Mouse (Mus musculus): Measurements from ENCODE around the gene Prdm5. TPM values are rescaled to one million over a fixed set of nuclear protein-coding genes. Genes with fewer than 3 reads are reported as not detected.

Gene Prdm5
- polyA plus RNA-seq, 1 experiment, result 0.13 TPM

- H3K36me3 ChIP-seq (ENCODE audit: control insufficient read depth, insufficient read depth, low read length), result no peaks in the 10 kb centered on the region
- no peak overlapping the region for H3K4me3 ChIP-seq (ENCODE audit: low read depth, low read length)
- H3K4me1 ChIP-seq (ENCODE audit: control insufficient read depth, insufficient read depth, insufficient read length, low read length), result no peaks in the 10 kb centered on the region
- no peak overlapping the region for H3K27ac ChIP-seq (ENCODE audit: insufficient read depth, low read depth, low read length)
- H3K27me3 ChIP-seq (ENCODE audit: control insufficient read depth, insufficient read depth, low read length), result no peaks in the 10 kb centered on the region
- TF ChIP-seq POLR2A (IDR thresholded peaks at IDR 0.05; ENCODE audit: low read depth, low read length), result no peak
- no peak for TF ChIP-seq CTCF (IDR thresholded peaks at IDR 0.05; ENCODE audit: extremely low read depth, insufficient read length, insufficient replicate concordance, low read depth, low read length)
- WGBS, result 78% methylated on average over 3 of the region's 3 CpGs
These were observed 75.2 kb downstream of the Prdm5 start for GRCm38 (mm10) chr6:65854020-65854419.

- 76% methylated on average over 4 of the region's 4 CpGs for WGBS
- H3K27ac ChIP-seq (ENCODE audit: insufficient read depth, low read depth, low read length), result no peak overlapping the region
- no peaks in the 10 kb centered on the region for H3K36me3 ChIP-seq (ENCODE audit: control insufficient read depth, insufficient read depth, low read length)
- no peaks in the 10 kb centered on the region for H3K27me3 ChIP-seq (ENCODE audit: control insufficient read depth, insufficient read depth, low read length)
- no peaks in the 10 kb centered on the region for H3K4me1 ChIP-seq (ENCODE audit: control insufficient read depth, insufficient read depth, insufficient read length, low read length)
- no peak for TF ChIP-seq CTCF (IDR thresholded peaks at IDR 0.05; ENCODE audit: extremely low read depth, insufficient read length, insufficient replicate concordance, low read depth, low read length)
- no peak for TF ChIP-seq POLR2A (IDR thresholded peaks at IDR 0.05; ENCODE audit: low read depth, low read length)
- H3K4me3 ChIP-seq (ENCODE audit: low read depth, low read length), result no peak overlapping the region
These were observed 75.8 kb downstream of the Prdm5 start for GRCm38 (mm10) chr6:65854585-65854984.

DNA sequence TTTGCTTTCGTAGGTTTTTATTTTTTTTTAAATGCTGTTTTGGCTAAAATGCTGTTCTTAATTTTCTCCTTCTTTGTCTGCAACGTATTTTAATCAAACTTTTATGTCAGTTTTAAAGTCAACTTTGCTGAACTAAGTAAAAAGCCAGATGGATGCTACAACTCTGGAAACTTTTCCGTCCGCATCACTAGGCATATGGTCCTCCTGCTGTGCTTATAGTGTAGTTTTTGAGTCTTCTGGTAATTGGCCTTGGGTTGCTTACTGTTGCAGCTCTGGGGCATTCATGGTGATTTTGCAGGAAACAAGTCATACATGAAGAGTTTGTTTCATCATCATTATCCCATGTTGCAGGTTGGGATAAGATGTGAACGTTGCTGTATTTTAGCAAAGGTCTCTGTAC is 81.8 kb downstream of the Prdm5 start:
- Histone ChIP-seq H3K4me1 (ENCODE audit: control insufficient read depth, insufficient read depth, insufficient read length, low read length) (no peaks in the 10 kb centered on the region), H3K27me3 (ENCODE audit: control insufficient read depth, insufficient read depth, low read length) (no peaks in the 10 kb centered on the region), H3K27ac (ENCODE audit: insufficient read depth, low read depth, low read length) (no peak overlapping the region), H3K36me3 (ENCODE audit: control insufficient read depth, insufficient read depth, low read length) (no peaks in the 10 kb centered on the region), H3K4me3 (ENCODE audit: low read depth, low read length) (no peak overlapping the region)
- 82% methylated on average over 5 of the region's 5 CpGs for WGBS
- TF ChIP-seq POLR2A (IDR thresholded peaks at IDR 0.05; ENCODE audit: low read depth, low read length), result no peak
- no peak for TF ChIP-seq CTCF (IDR thresholded peaks at IDR 0.05; ENCODE audit: extremely low read depth, insufficient read length, insufficient replicate concordance, low read depth, low read length)

DNA sequence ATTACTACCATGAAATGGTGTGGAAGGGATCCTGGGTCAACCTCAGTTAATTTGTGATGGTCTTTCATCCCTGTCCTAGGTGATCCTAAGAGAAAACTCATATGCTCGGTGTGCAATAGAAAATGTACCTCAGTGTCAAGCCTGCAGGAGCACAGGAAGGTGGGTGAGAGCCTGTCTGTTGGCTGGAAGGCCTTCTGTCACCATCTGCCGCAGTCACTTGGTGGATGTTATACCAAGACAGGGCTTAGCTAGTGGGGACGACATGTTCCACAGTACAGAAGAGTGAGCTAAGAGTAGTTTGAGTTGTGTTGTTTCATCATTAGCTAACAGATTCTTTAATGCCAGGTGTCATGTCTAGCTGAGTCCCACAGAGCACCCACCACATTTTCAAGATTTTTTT is 84.0 kb downstream of the Prdm5 start:
- H3K4me1 ChIP-seq (ENCODE audit: control insufficient read depth, insufficient read depth, insufficient read length, low read length), result no peaks in the 10 kb centered on the region
- no peak overlapping the region for H3K27ac ChIP-seq (ENCODE audit: insufficient read depth, low read depth, low read length)
- 90% methylated on average over 3 of the region's 3 CpGs for WGBS
- no peaks in the 10 kb centered on the region for H3K27me3 ChIP-seq (ENCODE audit: control insufficient read depth, insufficient read depth, low read length)
- H3K36me3 ChIP-seq (ENCODE audit: control insufficient read depth, insufficient read depth, low read length), result no peaks in the 10 kb centered on the region
- TF ChIP-seq CTCF (IDR thresholded peaks at IDR 0.05; ENCODE audit: extremely low read depth, insufficient read length, insufficient replicate concordance, low read depth, low read length) (no peak), POLR2A (IDR thresholded peaks at IDR 0.05; ENCODE audit: low read depth, low read length) (no peak)
- H3K4me3 ChIP-seq (ENCODE audit: low read depth, low read length), result no peak overlapping the region

DNA sequence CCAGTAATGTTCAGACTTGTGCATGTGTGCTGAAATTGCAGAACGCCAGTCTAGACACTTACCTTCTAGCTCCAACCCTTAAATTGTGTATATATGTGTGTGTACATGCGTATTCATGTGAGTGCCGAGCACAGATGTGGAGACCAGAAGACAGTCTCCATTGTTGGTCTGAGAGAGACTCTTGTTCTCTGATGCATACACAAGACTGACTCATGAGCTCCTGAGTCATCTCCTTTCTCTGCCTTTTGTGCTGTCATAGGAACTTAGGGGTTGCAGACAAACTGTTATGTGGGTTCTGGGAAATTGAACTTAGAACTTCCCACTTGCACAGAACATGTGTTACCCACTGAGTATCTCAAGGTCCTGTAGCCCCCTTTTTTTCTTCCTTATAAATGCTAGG is 85.4 kb downstream of the Prdm5 start:
- 89% methylated on average over 3 of the region's 3 CpGs for WGBS
- Histone ChIP-seq H3K36me3 (ENCODE audit: control insufficient read depth, insufficient read depth, low read length) (no peaks in the 10 kb centered on the region), H3K27ac (ENCODE audit: insufficient read depth, low read depth, low read length) (no peak overlapping the region), H3K4me3 (ENCODE audit: low read depth, low read length) (no peak overlapping the region), H3K27me3 (ENCODE audit: control insufficient read depth, insufficient read depth, low read length) (no peaks in the 10 kb centered on the region), H3K4me1 (ENCODE audit: control insufficient read depth, insufficient read depth, insufficient read length, low read length) (no peaks in the 10 kb centered on the region)
- TF ChIP-seq POLR2A (IDR thresholded peaks at IDR 0.05; ENCODE audit: low read depth, low read length) (no peak), CTCF (IDR thresholded peaks at IDR 0.05; ENCODE audit: extremely low read depth, insufficient read length, insufficient replicate concordance, low read depth, low read length) (no peak)

- TF ChIP-seq POLR2A (IDR thresholded peaks at IDR 0.05; ENCODE audit: low read depth, low read length) (no peak), CTCF (IDR thresholded peaks at IDR 0.05; ENCODE audit: extremely low read depth, insufficient read length, insufficient replicate concordance, low read depth, low read length) (no peak)
- H3K27me3 ChIP-seq (ENCODE audit: control insufficient read depth, insufficient read depth, low read length), result no peaks in the 10 kb centered on the region
- no peak overlapping the region for H3K27ac ChIP-seq (ENCODE audit: insufficient read depth, low read depth, low read length)
- no peaks in the 10 kb centered on the region for H3K36me3 ChIP-seq (ENCODE audit: control insufficient read depth, insufficient read depth, low read length)
- H3K4me1 ChIP-seq (ENCODE audit: control insufficient read depth, insufficient read depth, insufficient read length, low read length), result no peaks in the 10 kb centered on the region
- 78% methylated on average over 5 of the region's 5 CpGs for WGBS
- H3K4me3 ChIP-seq (ENCODE audit: low read depth, low read length), result no peak overlapping the region
These were observed 86.1 kb downstream of the Prdm5 start for GRCm38 (mm10) chr6:65864919-65865318.

DNA sequence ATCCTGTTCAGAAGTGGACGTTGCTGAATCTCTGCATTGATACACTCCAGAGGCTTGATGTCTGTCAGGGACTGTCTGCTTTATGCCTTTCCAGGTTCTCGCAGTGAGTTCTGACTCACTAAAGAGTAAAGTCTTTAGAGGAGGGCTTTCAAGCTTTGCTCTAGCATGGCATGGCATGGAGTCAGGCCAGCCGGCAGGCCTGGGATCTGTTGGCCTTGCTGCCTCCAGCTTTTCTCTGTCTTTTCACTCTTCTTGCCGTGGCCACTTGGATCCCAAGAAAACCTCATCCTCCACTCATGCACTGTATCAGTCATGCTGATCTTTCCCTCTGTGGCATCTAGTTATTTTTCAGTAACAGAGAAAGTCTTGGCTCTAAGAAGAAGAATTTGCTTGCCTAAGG is 87.1 kb downstream of the Prdm5 start:
- H3K27me3 ChIP-seq (ENCODE audit: control insufficient read depth, insufficient read depth, low read length), result no peaks in the 10 kb centered on the region
- no peak for TF ChIP-seq POLR2A (IDR thresholded peaks at IDR 0.05; ENCODE audit: low read depth, low read length)
- 92% methylated on average over 4 of the region's 4 CpGs for WGBS
- H3K36me3 ChIP-seq (ENCODE audit: control insufficient read depth, insufficient read depth, low read length), result no peaks in the 10 kb centered on the region
- H3K4me1 ChIP-seq (ENCODE audit: control insufficient read depth, insufficient read depth, insufficient read length, low read length), result no peaks in the 10 kb centered on the region
- no peak overlapping the region for H3K4me3 ChIP-seq (ENCODE audit: low read depth, low read length)
- no peak overlapping the region for H3K27ac ChIP-seq (ENCODE audit: insufficient read depth, low read depth, low read length)

DNA sequence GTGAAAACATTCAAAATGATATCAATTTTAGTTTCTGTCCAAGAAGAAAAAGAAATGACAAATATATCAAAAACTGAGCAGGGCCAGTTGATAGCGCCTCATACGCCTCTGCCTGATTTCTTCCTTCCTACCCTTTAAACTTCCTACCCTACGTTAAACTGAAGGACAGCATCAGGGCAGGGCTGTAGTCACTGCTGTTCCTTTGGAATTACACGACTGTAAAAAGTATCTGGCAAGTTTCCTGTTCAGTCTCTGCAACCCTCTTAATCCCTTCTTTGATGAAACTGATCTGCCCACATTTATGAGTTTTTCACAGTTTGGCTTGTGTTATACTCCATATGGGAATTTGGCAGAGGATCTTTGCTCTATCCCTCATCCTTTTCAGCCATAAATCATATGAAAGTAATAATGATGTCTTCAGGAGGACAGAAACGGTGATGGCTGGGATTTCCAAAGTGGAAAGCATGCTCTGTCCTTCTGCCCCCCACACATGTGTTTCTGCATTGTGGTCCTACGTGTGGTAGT is 93.0 kb downstream of the Prdm5 start:
- 73% methylated on average over 6 of the region's 6 CpGs for WGBS

More for the DNA sequence above, 93.0 kb downstream of the Prdm5 start:
- Histone ChIP-seq H3K4me1 (ENCODE audit: control insufficient read depth, insufficient read depth, insufficient read length, low read length) (no peaks in the 10 kb centered on the region), H3K36me3 (ENCODE audit: control insufficient read depth, insufficient read depth, low read length) (no peaks in the 10 kb centered on the region), H3K27me3 (ENCODE audit: control insufficient read depth, insufficient read depth, low read length) (no peaks in the 10 kb centered on the region), H3K4me3 (ENCODE audit: low read depth, low read length) (no peak overlapping the region), H3K27ac (ENCODE audit: insufficient read depth, low read depth, low read length) (no peak overlapping the region)
- TF ChIP-seq POLR2A (IDR thresholded peaks at IDR 0.05; ENCODE audit: low read depth, low read length) (no peak), CTCF (IDR thresholded peaks at IDR 0.05; ENCODE audit: extremely low read depth, insufficient read length, insufficient replicate concordance, low read depth, low read length) (no peak)
